Mouse (Mus musculus) MEL (cell line): ENCODE results near the gene Cd300lf. TPM values are rescaled to one million over a fixed set of nuclear protein-coding genes. Genes with fewer than 3 reads are reported as not detected.
A peak's percentile ranks its signal among the peaks of the same experiment; 100 is the strongest.

Source experiments
- DNase-seq: peaks from one replicate; pipeline ENCODE4 v3.0.0; 2011; ENCODE audit warnings: low read depth, low spot score
- H3K27ac ChIP-seq: 2 replicates; pipeline ENCODE4 v1.5.1; 2012; ENCODE audit warnings: low read depth, mild to moderate bottlenecking, control low read depth, low read length, moderate library complexity; ENCODE audit not compliant: control insufficient read depth
- H3K27me3 ChIP-seq, 2 experiments: fragments of 150-350 bp in 1 of 2; sonication (generic) in 1 of 2; 2 replicates each; pipeline ENCODE4 v1.6.1; 2012; ENCODE audit warnings: low read length in 2 of 2, mild to moderate bottlenecking in 2 of 2, improper control_type of control experiment in 1 of 2, moderate library complexity in 1 of 2; ENCODE audit not compliant: insufficient read depth in 2 of 2, control insufficient read depth in 1 of 2
- H3K36me3 ChIP-seq, 2 experiments: 2 replicates each; pipeline ENCODE4 v1.6.1; 2012 to 2014; ENCODE audit warnings: low read length in 2 of 2, improper control_type of control experiment in 1 of 2, inconsistent platforms in 1 of 2, mild to moderate bottlenecking in 1 of 2; ENCODE audit not compliant: insufficient read depth in 2 of 2, control insufficient read depth in 1 of 2
- H3K4me1 ChIP-seq, 2 experiments: fragments of 150-350 bp in 1 of 2; sonication (generic) in 1 of 2; 2 replicates each; pipeline ENCODE4 v1.6.1; 2012; ENCODE audit warnings: low read length in 2 of 2, improper control_type of control experiment in 1 of 2, mild to moderate bottlenecking in 1 of 2; ENCODE audit not compliant: insufficient read depth in 2 of 2, control insufficient read depth in 1 of 2
- H3K4me3 ChIP-seq, 2 experiments: fragments of 150-350 bp in 1 of 2; sonication (generic) in 1 of 2; 2 replicates each; pipeline ENCODE4 v1.5.1; 2012; ENCODE audit warnings: low read depth in 2 of 2, low read length in 2 of 2, mild to moderate bottlenecking in 2 of 2, moderate library complexity in 2 of 2, control low read depth in 1 of 2, improper control_type of control experiment in 1 of 2; ENCODE audit not compliant: control insufficient read depth in 1 of 2, insufficient read depth in 1 of 2
- H3K79me2 ChIP-seq: 2 replicates; pipeline ENCODE4 v1.6.1; 2012; ENCODE audit warnings: mild to moderate bottlenecking, low read length, moderate library complexity; ENCODE audit not compliant: control insufficient read depth, poor library complexity, insufficient read depth
- H3K9ac ChIP-seq: 2 replicates; pipeline ENCODE4 v1.6.1; 2012; ENCODE audit warnings: low read depth, mild to moderate bottlenecking, control low read depth, low read length, moderate library complexity; ENCODE audit not compliant: control insufficient read depth, poor library complexity, severe bottlenecking
- H3K9me3 ChIP-seq: fragments of 150-350 bp; sonication (generic); replicated peaks from 2 replicates; pipeline ENCODE4 v1.6.1; 2012; ENCODE audit warnings: mild to moderate bottlenecking, low read length, improper control_type of control experiment, moderate library complexity; ENCODE audit not compliant: insufficient read depth
- BHLHE40 ChIP-seq: IDR thresholded peaks from 2 replicates; pipeline ENCODE4 v1.6.1; 2012; ENCODE audit warnings: low read depth, mild to moderate bottlenecking, inconsistent platforms, low read length, improper control_type of control experiment, borderline replicate concordance
- CHD1 ChIP-seq: IDR thresholded peaks from 2 replicates; pipeline ENCODE4 v1.6.1; 2012; ENCODE audit warnings: low read depth, mild to moderate bottlenecking, inconsistent platforms, low read length, improper control_type of control experiment
- CHD2 ChIP-seq: IDR thresholded peaks from 2 replicates; pipeline ENCODE4 v1.6.1; 2011; ENCODE audit warnings: low read length, improper control_type of control experiment
- CTCF ChIP-seq, 3 experiments: IDR thresholded peaks in 2 of 3; conservative IDR thresholded peaks in 1 of 3; 2 replicates each; pipeline ENCODE4 v1.5.1; 2011 to 2012; ENCODE audit warnings: low read length in 3 of 3, low read depth in 2 of 3, mild to moderate bottlenecking in 2 of 3, improper control_type of control experiment in 1 of 3, inconsistent platforms in 1 of 3, mixed read lengths in 1 of 3, moderate library complexity in 1 of 3; ENCODE audit not compliant: control insufficient read depth in 1 of 3, insufficient read depth in 1 of 3, poor library complexity in 1 of 3, severe bottlenecking in 1 of 3
- E2F4 ChIP-seq: IDR thresholded peaks from 2 replicates; pipeline ENCODE4 v1.6.1; 2011; ENCODE audit warnings: low read depth, low read length, improper control_type of control experiment, borderline replicate concordance
- EP300 ChIP-seq, 2 experiments: IDR thresholded peaks; 2 replicates each; pipeline ENCODE4 v1.6.1; 2011; ENCODE audit warnings: improper control_type of control experiment in 2 of 2, low read length in 2 of 2, low read depth in 1 of 2, mild to moderate bottlenecking in 1 of 2
- GABPA ChIP-seq: IDR thresholded peaks from 2 replicates; pipeline ENCODE4 v1.6.1; 2012; ENCODE audit warnings: low read depth, mild to moderate bottlenecking, inconsistent platforms, low read length, improper control_type of control experiment, moderate library complexity
- GATA1 ChIP-seq: IDR thresholded peaks from 2 replicates; pipeline ENCODE4 v1.6.1; 2011; ENCODE audit warnings: low read depth, low read length, improper control_type of control experiment
- JUND ChIP-seq: IDR thresholded peaks from 2 replicates; pipeline ENCODE4 v1.6.1; 2011; ENCODE audit warnings: low read depth, mild to moderate bottlenecking, improper control_type of control experiment, low read length
- KAT2A ChIP-seq: conservative IDR thresholded peaks from 2 replicates; pipeline ENCODE4 v1.6.1; 2012; ENCODE audit warnings: low read depth, low read length, improper control_type of control experiment, inconsistent platforms
- MAFK ChIP-seq: IDR thresholded peaks from 2 replicates; pipeline ENCODE4 v1.6.1; 2011; ENCODE audit warnings: low read depth, mild to moderate bottlenecking, low read length, improper control_type of control experiment, borderline replicate concordance
- MAZ ChIP-seq: IDR thresholded peaks from 2 replicates; pipeline ENCODE4 v1.6.1; 2012; ENCODE audit warnings: low read depth, mild to moderate bottlenecking, inconsistent platforms, low read length, improper control_type of control experiment
- MEF2A ChIP-seq: IDR thresholded peaks from 2 replicates; pipeline ENCODE4 v1.6.1; 2014; ENCODE audit warnings: low read depth, mild to moderate bottlenecking, inconsistent platforms, low read length, improper control_type of control experiment; ENCODE audit not compliant: poor library complexity, insufficient replicate concordance, severe bottlenecking; ENCODE audit errors: extremely low read depth
- NRF1 ChIP-seq: IDR thresholded peaks from 2 replicates; pipeline ENCODE4 v1.6.1; 2014; ENCODE audit warnings: low read depth, mild to moderate bottlenecking, inconsistent platforms, low read length, improper control_type of control experiment, moderate library complexity; ENCODE audit not compliant: poor library complexity, insufficient read depth, severe bottlenecking
- POLR2AphosphoS2 ChIP-seq: IDR thresholded peaks from 2 replicates; pipeline ENCODE4 v1.6.1; 2011; ENCODE audit warnings: low read length, improper control_type of control experiment
- POLR2AphosphoS5 ChIP-seq: IDR thresholded peaks from 2 replicates; pipeline ENCODE4 v1.6.1; 2012; ENCODE audit warnings: low read depth, borderline replicate concordance, mild to moderate bottlenecking, inconsistent platforms, low read length, moderate library complexity, mixed read lengths
- RAD21 ChIP-seq: IDR thresholded peaks from 2 replicates; pipeline ENCODE4 v1.6.1; 2011; ENCODE audit warnings: mild to moderate bottlenecking, low read depth, low read length, improper control_type of control experiment
- RCOR1 ChIP-seq: IDR thresholded peaks from 2 replicates; pipeline ENCODE4 v1.6.1; 2012; ENCODE audit warnings: low read depth, mild to moderate bottlenecking, inconsistent platforms, low read length, improper control_type of control experiment
- SIN3A ChIP-seq: IDR thresholded peaks from 2 replicates; pipeline ENCODE4 v1.6.1; 2012; ENCODE audit warnings: low read length, improper control_type of control experiment, inconsistent platforms
- SMC3 ChIP-seq: IDR thresholded peaks from 2 replicates; pipeline ENCODE4 v1.6.1; 2011; ENCODE audit warnings: low read depth, low read length, improper control_type of control experiment
- TAL1 ChIP-seq: IDR thresholded peaks from 2 replicates; pipeline ENCODE4 v1.6.1; 2012; ENCODE audit warnings: mild to moderate bottlenecking, inconsistent platforms, low read length, moderate library complexity, mixed read lengths
- USF2 ChIP-seq, 2 experiments: IDR thresholded peaks; 2 replicates each; pipeline ENCODE4 v1.6.1; 2011 to 2012; ENCODE audit warnings: improper control_type of control experiment in 2 of 2, low read length in 2 of 2, borderline replicate concordance in 1 of 2, inconsistent platforms in 1 of 2, low read depth in 1 of 2, mild to moderate bottlenecking in 1 of 2; ENCODE audit not compliant: insufficient read depth in 1 of 2
- polyA plus RNA-seq, 2 experiments: library from polyadenylated mRNA; stranded (reverse) in 1 of 2; unstranded in 1 of 2; fragments of >175 nt in 1 of 2; fragments of >200 nt in 1 of 2; gene quantifications; 2 replicates each; pipeline versions ENCODE4 v1.2.1 to v1.2.4; 2012; ENCODE audit warnings: low replicate concordance in 2 of 2, low read depth in 1 of 2; ENCODE audit not compliant: insufficient read length in 2 of 2, insufficient read depth in 1 of 2, missing spikeins in 1 of 2
- total RNA-seq: library from RNA; depleted of rRNA; stranded (reverse); fragments of 300-350 nt; gene quantifications from 2 replicates; pipeline ENCODE4 v1.2.3, GENCODE M21; 2012

The Cd300lf gene
- total and polyA plus RNA-seq, 3 experiments: 0.12 to 0.46 TPM; not detected in 1

DNA sequence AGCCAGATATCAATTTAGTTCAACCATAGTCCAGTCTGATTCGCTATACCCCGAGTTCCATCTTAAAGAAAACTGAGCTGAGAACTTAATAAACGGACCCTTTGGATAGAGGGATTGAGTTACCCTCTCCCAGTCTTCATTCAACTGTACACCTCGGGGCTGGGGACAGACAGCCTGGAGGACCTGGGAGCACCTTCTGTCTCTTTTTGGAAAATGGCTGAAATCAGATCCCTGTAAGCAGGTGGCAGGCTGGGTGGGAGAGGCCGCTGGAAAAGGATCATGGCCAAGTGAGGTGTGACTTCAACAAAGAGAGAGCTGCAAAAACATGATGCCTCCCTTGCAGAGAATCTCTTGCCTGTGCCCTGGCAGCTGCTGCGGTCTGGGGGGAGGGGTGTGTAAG lies 51.6 kb downstream of the Cd300lf start:
- Histone ChIP-seq H3K9me3 (no peaks in the 10 kb centered on the region), H3K4me1 (peaks cover 6 to 9% of the 10 kb centered on the region in 2 experiments; a peak in 3 of 4 replicates), H3K9ac (no peak overlapping the region), H3K4me3 (no peak overlapping the region), H3K79me2 (no peaks in the 10 kb centered on the region), H3K36me3 (no peaks in the 10 kb centered on the region), H3K27ac (no peak overlapping the region), H3K27me3 (peaks cover 0 to 3% of the 10 kb centered on the region in 2 experiments; a peak in 1 of 4 replicates)
- DNase-seq: no peak
- TF ChIP-seq E2F4 (no peak), BHLHE40 (no peak), POLR2AphosphoS5 (no peak), MEF2A (no peak), USF2 (IDR thresholded peaks at IDR 0.05; ENCODE audit: borderline replicate concordance in 1 of 2, insufficient read depth in 1 of 2, low read depth in 1 of 2, low read length in 2 of 2) (no peak), KAT2A (no peak), EP300 (IDR thresholded peaks at IDR 0.05; ENCODE audit: low read depth in 1 of 2, low read length in 2 of 2) (no peak), SIN3A (no peak), RAD21 (no peak), MAZ (no peak)

DNA sequence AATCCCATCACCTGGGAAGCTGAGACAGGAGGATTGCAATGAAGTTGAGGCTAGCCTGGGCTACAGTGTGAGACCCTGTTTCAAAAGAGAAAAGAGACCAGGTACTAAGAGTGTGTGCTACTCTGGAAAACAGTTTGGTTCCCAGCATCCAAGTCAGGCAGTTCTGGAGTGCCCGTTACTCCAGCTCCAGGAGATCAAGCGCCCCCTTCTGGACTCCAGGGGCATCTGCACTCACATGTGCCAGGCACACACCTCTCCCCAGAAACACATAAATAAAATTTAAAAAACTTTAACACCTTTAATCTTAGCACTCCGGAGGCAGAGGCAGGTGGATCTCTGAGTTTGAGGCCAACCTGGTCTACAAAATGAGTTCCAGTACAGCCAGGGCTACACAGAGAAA lies 52.4 kb downstream of the Cd300lf start:
- H3K4me3 ChIP-seq: no peak overlapping the region
- no peak overlapping the region for H3K9ac ChIP-seq
- TF ChIP-seq CTCF (IDR thresholded peaks at IDR 0.05 in 2 of 3, conservative IDR thresholded peaks at IDR 0.05 in 1 of 3; ENCODE audit: control insufficient read depth in 1 of 3, insufficient read depth in 1 of 3, low read depth in 2 of 3, low read length in 3 of 3, poor library complexity in 1 of 3, severe bottlenecking in 1 of 3) (peak; percentile 7 to 55 (median 37); a peak in 4 of 6 replicates), POLR2AphosphoS2 (no peak)
- H3K27me3 ChIP-seq: peaks cover 0 to 3% of the 10 kb centered on the region in 2 experiments; a peak in 1 of 4 replicates
- H3K79me2 ChIP-seq: no peaks in the 10 kb centered on the region
- H3K4me1 ChIP-seq: peaks cover 6 to 9% of the 10 kb centered on the region in 2 experiments; a peak in 3 of 4 replicates
- peak; percentile 17 for DNase-seq
- H3K27ac ChIP-seq: no peak overlapping the region
- H3K36me3 ChIP-seq: 0 out of 4 replicates have a peak, but pooled peaks cover 0 to 1% of the 10 kb centered on the region in 2 experiments
- no peaks in the 10 kb centered on the region for H3K9me3 ChIP-seq

DNA sequence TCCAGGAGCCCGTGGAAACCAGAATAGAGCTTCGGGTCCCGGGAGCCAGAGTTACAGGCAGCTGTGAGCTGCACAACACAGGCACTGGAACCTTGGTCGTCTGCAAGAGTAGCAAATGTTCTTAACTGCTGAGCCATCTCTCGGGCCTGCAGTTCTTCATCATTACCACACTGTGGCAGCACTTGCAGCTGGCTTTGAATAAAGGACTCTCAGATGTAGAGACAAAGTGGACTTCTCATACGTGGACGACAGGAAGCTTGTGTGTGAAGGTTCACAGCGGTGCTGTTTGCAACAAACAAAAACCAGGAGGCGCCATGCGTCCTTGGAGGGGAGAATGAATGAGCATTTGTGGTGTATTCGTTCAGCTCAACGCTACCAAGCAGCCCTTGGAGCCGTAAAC lies 52.9 kb downstream of the Cd300lf start:
- Histone ChIP-seq H3K27ac (no peak overlapping the region), H3K79me2 (no peaks in the 10 kb centered on the region), H3K4me1 (peaks cover 6 to 14% of the 10 kb centered on the region in 2 experiments; a peak in 3 of 4 replicates), H3K9me3 (no peaks in the 10 kb centered on the region), H3K4me3 (no peak overlapping the region), H3K27me3 (peaks cover 0 to 3% of the 10 kb centered on the region in 2 experiments; a peak in 1 of 4 replicates), H3K9ac (no peak overlapping the region), H3K36me3 (peaks cover 0 to 3% of the 10 kb centered on the region in 2 experiments; a peak in 1 of 4 replicates)
- peak; percentile 87 for DNase-seq
- TF ChIP-seq NRF1 (no peak), MAZ (no peak), MAFK (no peak), E2F4 (no peak), CHD1 (no peak), GABPA (no peak), MEF2A (no peak), BHLHE40 (no peak), CTCF (IDR thresholded peaks at IDR 0.05 in 2 of 3, conservative IDR thresholded peaks at IDR 0.05 in 1 of 3; ENCODE audit: control insufficient read depth in 1 of 3, insufficient read depth in 1 of 3, low read depth in 2 of 3, low read length in 3 of 3, poor library complexity in 1 of 3, severe bottlenecking in 1 of 3) (peak; percentile 77 to 93 (median 91)), JUND (no peak), CHD2 (no peak), RCOR1 (no peak), POLR2AphosphoS5 (no peak), USF2 (IDR thresholded peaks at IDR 0.05; ENCODE audit: borderline replicate concordance in 1 of 2, insufficient read depth in 1 of 2, low read depth in 1 of 2, low read length in 2 of 2) (no peak), POLR2AphosphoS2 (no peak), GATA1 (no peak), SMC3 (peak; percentile 90), TAL1 (no peak), EP300 (IDR thresholded peaks at IDR 0.05; ENCODE audit: low read depth in 1 of 2, low read length in 2 of 2) (no peak)
